Mouse (Mus musculus) kidney, adult 9 months (tissue): ENCODE results near the gene Slc29a2.
"Not testable (repeated sequence)": the region's sequence is repeated elsewhere in the genome, so short reads cannot be mapped to it uniquely, and the experiment has no call there.

Experiments used
- DNase-seq: peaks from one replicate; pipeline ENCODE4 v3.0.0; 2022

The Slc29a2 gene

DNA sequence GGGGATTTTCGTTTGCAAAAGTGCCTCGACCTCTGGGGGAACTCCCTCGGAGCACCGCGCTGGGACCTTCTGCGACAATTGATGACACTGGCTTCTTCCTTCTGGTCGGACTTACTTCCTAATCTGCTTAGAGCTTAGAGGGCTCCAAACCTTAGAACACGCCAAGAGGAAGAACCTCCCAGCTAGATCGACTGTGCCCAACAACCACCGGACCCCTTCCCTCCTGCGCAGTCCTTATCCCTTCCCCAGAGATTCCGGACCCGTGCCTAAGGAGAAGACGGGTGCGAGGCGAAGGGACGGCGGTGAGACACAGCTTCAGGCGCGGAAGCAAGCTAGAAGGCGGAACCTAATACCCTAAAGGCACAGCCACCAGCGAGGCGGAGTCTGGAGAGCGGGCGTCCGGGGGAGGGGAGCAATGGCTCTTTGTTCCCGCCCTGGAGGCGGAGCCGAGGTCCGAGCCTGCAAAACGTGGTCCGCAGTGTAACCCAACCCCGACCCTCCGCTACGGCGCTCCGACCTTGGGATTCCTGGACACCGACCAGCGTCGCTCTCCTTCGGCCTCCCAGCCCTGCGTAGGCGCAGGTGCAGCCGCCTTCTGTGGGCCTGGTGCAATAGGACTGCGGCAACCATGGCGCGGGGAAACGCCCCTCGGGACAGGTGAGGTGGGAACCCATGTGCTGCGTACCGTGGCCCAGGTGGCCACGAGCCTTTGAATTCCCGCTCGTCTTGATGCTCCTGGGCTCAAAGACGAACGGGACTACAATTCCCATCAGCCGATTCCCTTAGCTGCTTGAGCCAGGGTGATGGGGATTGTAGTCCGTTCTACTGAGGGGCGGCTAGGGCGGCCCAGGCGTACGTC lies at the start of gene Slc29a2:
Slc29a2 (plus strand) TSS at position 240 of the 859 bp plus-strand sequence.
- peak; percentile 95 for DNase-seq

DNA sequence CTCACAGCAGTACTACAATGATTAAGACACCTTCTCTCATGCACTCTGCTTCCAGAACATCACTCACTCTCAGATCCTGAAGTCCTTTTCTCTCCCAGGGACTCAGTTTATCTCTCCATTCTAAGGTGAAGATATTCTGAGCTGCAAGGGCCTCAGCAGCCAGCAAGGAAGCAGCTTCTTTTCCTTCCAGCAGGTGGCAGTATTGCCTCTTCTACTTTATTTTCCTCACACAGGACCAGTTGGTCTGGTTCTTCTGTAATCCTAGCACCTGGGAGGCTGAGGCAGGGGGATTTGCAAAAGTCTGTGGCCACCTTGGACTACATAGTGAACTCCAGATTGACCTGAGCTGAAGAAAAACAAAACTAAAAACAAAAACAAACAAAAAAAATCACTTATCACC lies 41.9 kb upstream of the Slc29a2 start:
- peak; percentile 57 for DNase-seq

DNA sequence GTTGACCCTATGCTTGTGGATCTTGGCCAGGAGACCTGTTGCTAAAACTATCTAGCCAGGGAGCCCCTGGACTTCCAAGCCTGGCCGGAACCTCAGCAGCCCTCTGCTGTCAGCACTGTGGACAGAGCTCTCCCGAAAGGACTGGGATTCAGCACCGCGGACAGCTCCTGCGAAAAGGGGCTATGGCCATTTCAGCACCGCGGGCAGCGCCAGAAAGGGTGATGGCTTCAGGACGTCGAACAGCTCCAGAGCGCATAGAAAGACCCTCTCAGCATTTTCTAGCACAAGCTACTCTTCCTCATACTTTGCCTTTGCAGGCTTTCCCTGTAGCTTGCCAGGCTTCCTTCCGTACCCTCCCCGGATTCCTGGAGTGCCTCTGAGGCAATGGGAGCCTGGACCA lies 34.6 kb upstream of the Slc29a2 start:
- DNase-seq = peak; percentile 89

DNA sequence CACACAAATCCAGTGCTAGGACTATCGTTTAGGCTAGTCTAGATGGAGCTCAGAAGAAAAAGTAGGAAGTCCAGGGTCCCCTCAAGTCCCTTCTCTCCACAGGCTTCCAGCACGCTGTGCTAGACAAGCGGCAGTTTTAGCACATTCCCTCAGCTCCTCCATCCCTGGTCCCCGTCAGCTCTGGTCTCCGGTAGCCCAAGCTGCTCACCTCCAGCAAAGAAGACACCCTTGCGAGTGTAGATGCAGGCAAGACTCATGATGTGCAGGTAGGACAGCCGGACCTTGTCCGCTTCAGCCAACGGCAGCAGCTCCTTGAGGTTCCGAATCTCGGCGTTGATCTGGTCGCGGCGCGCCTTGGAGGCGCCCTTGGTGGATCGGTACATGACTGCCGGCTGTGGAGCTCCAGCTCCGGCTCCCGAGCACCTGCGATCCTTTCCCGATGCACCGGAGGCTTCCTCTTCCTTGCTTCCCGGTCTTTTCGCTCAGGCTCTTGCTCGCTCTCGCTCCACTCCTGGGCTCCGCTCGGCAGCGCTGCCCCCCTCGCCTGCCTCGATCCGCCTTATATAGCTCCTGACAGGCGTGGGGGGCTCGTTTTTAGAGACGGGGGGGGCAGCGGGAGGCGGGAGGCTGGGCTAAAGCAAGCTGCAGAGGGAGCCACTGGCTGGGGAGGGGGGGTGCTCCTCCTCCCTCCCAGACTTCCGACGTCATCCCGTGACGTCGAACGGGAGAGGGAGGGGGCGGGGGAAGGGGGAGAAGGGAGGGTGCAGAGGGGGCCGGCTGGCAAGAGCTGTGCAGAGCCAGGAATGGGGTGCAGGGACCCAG lies 34.0 kb upstream of the Slc29a2 start:
- no peak for DNase-seq

DNA sequence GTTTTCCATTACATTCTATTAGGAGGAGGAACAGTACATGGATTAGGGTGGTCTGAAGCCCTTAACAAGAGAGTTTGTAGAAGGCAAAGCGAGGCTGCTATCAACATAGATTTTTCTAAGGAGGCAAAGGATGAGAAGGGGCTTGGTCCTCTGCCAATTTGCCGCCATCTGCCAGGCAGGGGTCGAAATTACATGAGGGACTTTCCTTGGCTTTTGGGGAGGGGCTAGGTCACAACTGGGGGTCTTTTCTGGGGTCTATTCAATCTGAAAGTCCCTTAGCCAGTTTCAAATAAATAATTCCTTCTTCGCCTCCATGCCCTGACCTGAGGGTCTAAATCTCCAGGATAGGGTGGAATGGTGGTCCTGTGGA lies 33.4 kb upstream of the Slc29a2 start, which contains the start of gene Npas4:
Npas4 (minus strand) TSS at position 61 of the 370 bp plus-strand sequence.
- no peak for DNase-seq

DNA sequence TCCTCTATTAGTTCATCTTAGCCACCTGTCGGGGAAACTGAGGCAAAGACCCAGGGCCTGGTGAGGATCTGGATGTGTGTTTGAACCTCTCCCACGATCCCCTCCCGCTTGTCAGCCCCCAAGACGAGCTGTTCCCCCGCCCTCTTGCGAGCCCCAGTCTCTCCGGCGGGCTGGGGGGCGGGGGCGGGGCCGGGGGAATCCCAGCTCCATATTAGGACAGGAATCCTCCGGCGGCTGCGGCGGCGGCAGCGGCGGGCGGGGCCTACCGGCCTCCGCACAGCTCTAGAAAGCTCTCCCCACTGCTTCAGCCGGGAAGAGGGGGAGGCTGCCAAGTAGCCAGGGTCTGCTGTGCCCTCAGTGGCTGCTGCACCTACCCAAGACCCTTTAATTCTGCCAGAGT lies 32.9 kb upstream of the Slc29a2 start:
- no peak for DNase-seq

DNA sequence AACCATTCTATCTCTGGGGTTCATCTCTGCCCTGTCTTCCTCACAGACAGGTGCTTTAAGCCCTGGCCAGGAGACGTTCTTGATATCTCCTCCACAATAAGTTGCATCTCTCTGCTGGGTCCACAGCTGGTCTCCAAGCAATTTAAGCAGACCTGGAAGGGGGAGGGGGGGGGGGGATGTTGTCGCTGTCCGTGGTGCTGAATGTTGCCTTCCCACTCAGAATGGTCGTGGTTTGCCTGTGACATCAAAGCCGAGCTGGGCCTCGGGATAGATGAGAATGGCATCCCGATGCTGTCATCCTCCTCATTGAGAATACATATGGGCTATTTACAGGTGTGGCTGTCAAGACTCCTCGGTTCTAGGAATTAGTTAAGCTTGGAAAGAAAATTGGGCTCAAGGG lies 31.3 kb upstream of the Slc29a2 start:
- DNase-seq = no peak

DNA sequence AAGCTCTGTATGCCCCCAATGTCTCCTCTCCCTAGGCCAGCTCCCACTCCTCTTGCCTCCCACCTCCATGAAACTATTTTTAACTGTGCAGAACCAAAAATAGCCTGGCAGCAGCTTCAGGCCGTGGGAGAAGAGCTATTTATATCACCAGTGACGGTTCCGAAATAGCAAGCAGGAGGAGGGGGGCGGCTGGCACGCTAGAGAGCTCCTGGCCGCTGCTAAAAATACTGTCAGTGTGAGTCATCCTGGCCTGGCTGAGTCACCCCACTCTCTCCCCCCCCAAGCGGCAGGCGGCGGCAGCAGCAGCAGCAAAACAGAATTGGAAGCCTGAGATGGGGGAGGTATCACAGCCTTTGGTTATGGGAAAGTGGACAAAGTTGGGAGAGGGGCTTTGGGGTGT lies 30.8 kb upstream of the Slc29a2 start:
- no peak for DNase-seq

DNA sequence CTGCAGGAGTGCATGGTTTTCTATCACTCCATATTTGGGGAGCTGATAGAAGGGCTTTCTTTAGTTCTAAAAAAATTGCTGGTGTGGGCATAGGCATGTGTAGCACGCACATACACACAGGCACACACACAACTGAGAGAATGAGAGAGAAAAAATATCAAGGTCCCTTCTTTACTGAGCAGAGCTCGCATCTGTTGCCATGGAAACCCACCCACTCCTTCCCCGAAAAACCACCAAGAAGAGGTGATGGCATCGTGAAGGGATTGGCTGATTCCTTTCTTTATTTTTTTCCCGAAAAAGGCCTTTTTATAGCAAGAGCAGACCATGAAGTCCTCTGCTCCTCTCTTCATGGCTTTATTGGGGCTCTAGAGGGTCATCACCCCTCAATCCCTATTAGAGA lies 29.6 kb upstream of the Slc29a2 start:
- no peak for DNase-seq

DNA sequence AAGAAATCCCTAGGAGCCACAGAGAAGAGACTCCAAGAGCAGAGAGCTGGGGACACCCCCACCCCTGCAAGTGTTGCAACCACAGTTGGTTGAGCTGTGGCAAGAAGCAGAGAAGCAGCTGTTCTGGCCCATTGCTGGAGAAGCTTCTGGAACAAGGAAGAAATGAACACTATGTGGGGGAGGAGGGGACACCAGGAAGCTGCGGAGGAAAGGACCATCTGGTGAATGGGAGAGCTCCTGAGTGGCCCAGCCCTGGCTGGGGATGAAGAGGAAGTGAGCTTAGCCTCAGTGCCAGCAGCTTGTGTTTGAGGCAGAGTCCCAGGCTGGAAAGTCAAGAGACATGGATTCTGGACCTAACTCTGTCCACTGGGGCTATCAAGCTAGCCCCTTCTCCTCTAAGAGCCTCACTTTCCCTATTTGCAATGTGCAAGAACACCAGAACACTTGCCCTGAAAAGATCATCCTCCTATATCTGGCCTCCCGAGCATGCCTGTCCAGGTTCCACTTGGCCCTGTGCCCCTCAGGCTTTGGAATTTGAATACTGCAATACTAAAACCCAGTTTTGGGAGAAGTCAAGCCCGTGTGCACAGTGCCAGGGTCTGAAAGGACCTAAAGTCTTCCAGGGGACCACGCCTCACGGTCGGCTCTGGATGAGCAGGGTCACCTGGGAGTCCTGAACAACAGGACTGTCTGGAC lies 24.1 kb upstream of the Slc29a2 start:
- DNase-seq = no peak

DNA sequence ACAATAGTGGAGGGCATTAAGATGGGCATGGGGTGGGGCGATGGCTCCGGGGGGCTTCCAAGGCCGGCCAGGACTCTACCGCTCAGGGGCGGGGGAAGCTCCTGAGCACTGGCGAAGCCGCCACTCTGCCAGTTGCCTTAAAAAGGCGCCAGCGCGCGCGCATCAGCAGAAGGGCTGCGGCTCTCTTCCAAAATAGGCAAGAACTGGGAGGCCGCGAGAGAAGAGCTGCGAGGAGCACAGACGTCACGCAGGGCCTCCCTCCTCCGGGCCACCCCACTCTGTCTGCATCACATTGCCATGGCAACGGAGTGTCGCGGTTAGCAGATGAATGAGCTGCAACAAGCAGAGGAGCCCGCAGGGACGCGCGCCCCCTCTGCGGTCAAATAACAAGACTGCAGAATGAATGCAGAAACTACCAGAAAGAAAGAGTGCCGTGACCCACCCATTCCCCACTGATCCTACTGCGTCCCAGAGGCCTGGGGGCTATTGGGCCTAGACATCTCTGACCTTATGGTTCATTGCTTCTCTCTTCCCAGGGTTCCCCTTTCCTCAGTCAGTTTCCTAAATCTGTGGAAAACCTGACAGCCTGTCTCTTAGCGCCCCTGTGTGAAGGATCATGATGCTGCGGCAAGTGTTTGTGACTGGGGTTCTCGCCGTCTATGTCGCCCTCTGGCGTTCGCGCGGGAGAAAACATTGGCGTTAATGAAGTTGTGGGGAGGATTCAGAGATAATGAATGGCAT lies 21.8 kb upstream of the Slc29a2 start:
- DNase-seq = peak; percentile 69

DNA sequence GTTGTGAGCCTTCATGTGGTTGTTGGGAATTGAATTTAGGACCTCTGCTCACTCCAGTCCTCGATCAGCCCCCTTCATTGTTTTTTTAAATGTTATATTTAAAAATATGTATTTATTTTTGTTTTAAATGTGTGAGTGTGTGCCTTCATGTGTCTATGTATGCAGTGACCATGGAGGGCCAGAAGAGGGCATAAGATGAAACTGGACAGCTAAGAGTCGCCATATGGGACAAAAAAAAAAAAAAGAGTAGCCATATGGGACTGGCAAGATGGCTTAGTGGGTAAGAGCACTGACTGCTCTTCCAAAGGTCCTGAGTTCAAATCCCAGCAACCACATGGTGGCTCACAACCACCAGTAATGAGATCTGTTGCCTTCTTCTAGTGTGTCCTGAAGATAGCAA lies 20.0 kb upstream of the Slc29a2 start:
- not testable (repeated sequence) for DNase-seq

DNA sequence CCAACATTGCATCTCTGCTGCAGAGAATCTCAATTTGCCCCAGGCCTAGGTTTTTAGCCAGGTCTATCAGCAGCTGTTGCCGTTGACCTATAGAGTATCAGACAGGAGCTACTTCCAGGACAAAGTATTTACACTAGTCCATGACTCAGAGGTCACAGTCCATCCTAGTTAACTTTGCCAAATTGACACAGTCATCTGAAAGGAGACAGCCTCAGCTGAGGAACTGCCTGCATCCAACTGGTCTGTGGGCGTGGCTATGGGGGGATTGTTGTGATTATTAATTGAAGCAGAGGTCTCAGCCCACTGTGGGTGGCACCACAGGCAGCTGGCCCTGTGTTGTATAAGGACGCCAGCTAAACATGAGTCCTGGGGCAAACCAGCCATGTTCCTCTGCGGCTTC lies 18.7 kb upstream of the Slc29a2 start:
- DNase-seq = no peak

DNA sequence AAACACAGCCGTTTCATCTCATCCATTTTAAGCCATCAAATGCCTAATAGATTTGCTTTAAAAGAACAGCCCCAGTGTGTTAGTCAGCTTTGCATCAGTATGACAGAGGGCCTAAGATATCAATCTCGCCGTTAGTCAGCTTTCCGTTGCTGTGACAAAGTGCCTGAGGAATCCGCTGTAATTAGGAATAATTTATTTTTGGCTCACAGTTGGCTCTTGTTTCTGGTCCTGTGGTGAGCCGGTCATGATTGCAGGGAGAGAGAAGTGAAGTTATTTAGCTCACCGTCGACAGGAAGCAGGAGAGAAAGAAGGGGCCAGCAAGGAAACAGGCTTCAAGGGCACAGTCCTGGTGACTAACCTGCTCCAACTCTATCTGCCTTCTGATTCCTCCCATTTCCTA lies 10.5 kb upstream of the Slc29a2 start:
- DNase-seq = no peak

DNA sequence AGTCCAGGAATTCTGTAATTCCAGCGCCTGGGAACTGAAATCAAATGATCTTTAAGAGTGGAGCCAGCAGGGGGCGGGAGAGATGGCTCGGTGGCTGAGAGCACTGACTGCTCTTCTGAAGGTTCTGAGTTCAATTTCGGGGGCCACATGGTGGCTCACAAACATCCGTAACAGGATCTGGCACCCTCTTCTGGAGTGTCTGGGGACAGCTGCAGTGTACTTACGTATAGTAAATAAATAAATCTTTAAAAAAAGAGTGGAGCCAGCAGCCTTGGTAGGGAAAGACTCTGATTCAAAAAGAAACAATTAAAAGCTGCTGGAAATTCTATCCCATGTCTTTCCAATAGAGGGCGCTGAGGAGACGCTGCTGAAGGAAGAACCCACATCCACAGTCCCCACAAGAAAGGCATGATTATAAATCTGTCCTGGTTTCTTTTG lies 8.7 kb upstream of the Slc29a2 start:
- peak; percentile 65 for DNase-seq

DNA sequence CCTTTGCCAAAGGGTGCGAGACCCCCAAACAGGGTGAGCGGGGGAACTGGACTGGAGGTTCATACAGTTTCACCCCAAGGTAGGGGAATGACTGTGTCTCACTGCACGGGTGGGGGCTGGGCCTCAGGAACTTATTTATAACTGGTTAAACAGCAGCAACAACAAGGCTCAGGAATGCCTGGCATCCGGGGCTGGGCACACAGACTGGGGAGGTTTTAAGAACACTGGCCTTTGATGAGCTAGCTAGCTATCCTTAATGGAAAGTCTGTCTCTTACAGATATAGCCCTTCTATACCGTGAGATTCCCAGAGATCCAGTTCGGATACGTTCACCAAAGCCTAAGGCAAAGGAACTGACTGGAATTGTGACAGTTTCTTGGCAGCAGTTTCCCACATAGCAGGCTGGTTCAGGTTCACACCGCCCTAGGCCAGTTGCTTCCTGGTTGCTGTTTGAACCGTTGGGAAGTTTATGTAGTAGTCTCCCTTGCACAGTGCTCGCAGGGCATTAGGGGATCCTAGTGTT lies 7.4 kb upstream of the Slc29a2 start:
- DNase-seq = peak; percentile 66

DNA sequence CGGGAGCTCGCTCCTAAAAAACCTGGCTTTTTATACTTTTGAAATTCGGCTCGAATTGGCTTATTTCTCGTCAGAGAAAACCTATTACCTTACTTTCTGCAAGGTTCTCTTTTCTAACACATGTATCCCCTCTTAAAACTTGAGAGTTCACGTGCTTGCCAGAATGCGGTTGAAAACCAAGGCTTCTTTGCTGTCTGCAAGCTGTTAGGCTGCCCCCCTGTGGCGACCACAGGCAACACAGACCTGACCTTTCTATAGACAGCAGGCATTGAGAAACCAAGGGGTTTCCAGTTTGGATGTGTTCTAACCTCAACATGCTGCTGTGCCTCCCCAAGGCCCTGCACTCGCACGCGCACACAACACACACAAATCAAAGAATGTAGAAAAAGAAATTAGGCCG lies 6.9 kb upstream of the Slc29a2 start:
- DNase-seq = peak; percentile 72

DNA sequence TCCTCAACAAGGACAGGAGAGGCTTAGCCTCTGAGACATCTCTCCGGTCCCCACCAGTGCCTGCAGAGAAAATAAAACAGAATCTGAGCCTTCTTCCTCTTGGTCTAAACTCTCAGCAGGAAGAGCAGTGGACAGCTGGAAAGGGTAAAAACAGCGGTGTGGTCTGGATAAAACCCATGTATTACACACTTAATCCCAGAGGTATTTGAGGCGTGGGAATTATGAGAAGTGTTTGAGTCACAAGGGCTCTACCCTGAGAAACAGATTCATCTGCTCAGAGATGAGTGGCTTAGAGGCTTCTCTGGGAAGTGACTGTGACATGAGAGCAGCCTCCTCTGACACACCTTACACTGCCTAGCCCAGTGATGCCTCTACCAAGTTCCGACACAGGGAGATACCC lies 6.0 kb upstream of the Slc29a2 start:
- DNase-seq = no peak

DNA sequence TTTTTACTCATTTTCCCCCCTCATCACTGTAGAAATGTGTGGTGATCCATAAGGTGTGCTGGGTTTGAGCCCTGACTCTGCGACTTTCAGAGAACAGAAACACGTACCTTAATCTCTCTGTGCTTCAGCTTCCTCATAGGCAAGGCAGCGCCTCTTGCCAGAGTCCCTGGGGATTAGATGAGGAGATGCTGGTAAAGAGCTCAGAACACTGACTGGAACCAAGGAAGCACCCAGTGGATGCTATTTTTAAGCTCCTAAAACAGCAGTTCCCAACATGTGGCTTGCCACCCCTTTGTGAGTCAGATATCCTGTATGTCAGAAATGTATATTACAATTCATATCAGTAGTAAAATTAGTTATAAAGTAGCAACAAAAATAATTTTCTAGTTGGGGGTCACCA lies 5.5 kb upstream of the Slc29a2 start:
- no peak for DNase-seq

DNA sequence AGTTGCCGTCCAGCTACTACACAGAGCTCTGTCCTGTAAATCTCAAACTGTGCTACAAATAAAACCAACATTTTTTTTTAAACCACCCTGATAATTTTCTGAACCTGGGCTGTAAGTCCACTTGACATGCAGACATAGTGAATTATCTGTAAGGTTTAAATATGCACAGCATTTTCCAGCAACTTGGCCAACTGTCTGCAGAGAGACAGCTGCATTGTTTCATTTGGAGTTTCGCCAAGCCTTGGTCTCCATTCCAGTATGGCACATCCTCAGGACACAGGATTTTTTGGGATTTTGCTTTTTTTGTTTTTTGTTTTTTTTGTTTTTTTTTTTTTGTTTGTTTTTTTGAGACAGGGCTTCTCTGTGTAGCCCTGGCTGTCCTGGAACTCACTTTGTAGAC lies 2.2 kb upstream of the Slc29a2 start:
- DNase-seq = no peak

DNA sequence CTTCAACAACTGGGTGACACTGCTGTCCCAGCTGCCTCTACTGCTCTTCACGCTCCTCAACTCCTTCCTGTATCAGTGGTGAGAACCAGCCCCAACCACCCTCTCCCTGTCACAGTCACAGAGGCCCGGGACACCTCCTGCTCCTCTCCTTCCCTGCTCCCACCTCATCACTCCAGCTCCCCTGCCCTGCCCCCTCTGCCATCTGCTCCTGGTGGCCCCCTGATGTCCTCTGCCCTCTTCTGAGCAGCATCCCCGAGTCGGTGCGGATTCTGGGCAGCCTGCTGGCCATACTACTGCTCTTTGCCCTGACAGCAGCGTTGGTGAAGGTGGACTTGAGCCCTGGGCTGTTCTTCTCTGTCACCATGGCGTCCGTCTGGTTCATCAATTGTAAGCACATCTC lies 2.5 kb downstream of the Slc29a2 start:
- DNase-seq = no peak

DNA sequence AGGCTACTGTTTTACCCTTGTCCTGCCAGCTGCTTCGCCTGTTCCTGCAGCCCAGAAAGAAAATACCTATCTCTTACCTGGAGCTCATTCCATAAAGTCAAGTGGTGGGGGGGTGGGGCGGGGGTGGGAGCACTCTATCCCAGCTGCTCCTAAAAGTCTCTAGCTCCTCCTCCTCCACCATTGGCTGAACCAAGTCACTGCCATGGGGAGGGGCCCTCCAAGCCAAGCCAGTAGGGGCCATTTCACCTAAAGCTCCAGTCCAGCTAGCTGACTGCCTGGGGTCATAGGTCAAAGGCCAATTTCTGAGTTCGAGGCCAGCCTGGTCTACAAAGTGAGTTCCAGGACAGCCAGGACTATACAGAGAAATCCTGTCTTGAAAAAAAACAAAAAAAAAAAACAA lies 9.0 kb downstream of the Slc29a2 start:
- no peak for DNase-seq

DNA sequence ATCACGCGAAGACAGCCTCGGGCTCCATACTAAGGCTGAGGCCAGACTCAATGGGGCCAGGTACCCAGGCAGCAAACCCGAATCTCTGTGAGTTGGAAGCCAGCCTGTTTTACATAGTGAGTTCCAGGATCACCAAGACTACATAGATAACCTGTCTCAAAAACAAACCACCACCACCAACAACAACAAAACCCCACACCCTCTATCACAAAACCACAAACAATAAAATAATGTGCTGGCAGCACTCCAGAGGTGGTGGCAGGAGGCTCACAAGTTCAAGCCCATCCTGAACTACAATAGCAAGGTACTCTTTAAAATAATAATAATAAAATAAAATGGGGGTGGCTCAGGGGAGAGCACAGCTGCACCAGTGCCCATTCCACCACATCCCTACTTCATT lies 12.9 kb downstream of the Slc29a2 start:
- DNase-seq = no peak
